Mouse (Mus musculus) megakaryocyte progenitor cell, adult 5-6 weeks (primary cell): ENCODE measurements around the gene Hist1h2bg. TPM values are rescaled to one million over a fixed set of nuclear protein-coding genes. Genes with fewer than 3 reads are reported as not detected.

Experiments
- ATAC-seq: replicated peaks from 2 replicates; pipeline ENCODE4 v1.8.0; 2016; ENCODE audit warnings: mild to moderate bottlenecking, moderate TSS enrichment, inconsistent platforms; ENCODE audit not compliant: poor library complexity
- total RNA-seq, 2 experiments: library from RNA; stranded (forward) in 1 of 2; stranded (reverse) in 1 of 2; fragments of 157-497, 149-512 nt in 1 of 2; fragments of 200-1000 nt in 1 of 2; gene quantifications; 2 replicates each; pipeline versions ENCODE4 v1.2.3 to v1.2.4; 2015 to 2017

Hist1h2bg gene
- total RNA-seq, 2 experiments from 2014 or later: 322 to 1,244 TPM

GRCm38 (mm10) chr13:23611638-23612037 is 40.4 kb downstream of the Hist1h2bg start:
- no peak for ATAC-seq

- ATAC-seq: no peak
These were observed 49.0 kb downstream of the Hist1h2bg start for GRCm38 (mm10) chr13:23620056-23620732.

GRCm38 (mm10) chr13:23620733-23621531 is 49.7 kb downstream of the Hist1h2bg start, which contains the start of gene Hist1h2be:
Gene Hist1h2be, minus strand, starts transcription at chr13:23621124.
- peak; percentile 56 for ATAC-seq

Other genes starting within 250 kb of the Hist1h2bg start
Only the 30 nearest of the 35 such genes appear.
- 7.1 and 7.4 TPM in 2 replicates for gene Abt1, start 147.5 kb upstream of the Hist1h2bg start, total RNA-seq (2015)
- gene Abt1, start 147.5 kb upstream of the Hist1h2bg start, total RNA-seq (2017): 9.5 and 11.0 TPM in 2 replicates
- not detected in 2 replicates for gene Btn1a1, start 105.5 kb upstream of the Hist1h2bg start, total RNA-seq (2015)
- gene Btn1a1, start 105.5 kb upstream of the Hist1h2bg start, total RNA-seq (2017): not detected in 2 replicates
- not detected in 2 replicates for gene Btn2a2, start 82.5 kb upstream of the Hist1h2bg start, total RNA-seq (2015)
- 0.17 TPM in 1 of 2 replicates, not detected in the other for gene Btn2a2, start 82.5 kb upstream of the Hist1h2bg start, total RNA-seq (2017)
- gene Hist1h4h, start 40.3 kb upstream of the Hist1h2bg start, total RNA-seq (2015): 57.4 and 61.0 TPM in 2 replicates
- 855 and 1,026 TPM in 2 replicates for gene Hist1h4h, start 40.3 kb upstream of the Hist1h2bg start, total RNA-seq (2017)
- 36.0 and 48.7 TPM in 2 replicates for gene Hist1h2af, start 37.5 kb upstream of the Hist1h2bg start, total RNA-seq (2015)
- 1,885 and 2,197 TPM in 2 replicates for gene Hist1h2af, start 37.5 kb upstream of the Hist1h2bg start, total RNA-seq (2017)
- gene Hist1h3g, start 36.0 kb upstream of the Hist1h2bg start, total RNA-seq (2015): 212 and 246 TPM in 2 replicates
- gene Hist1h3g, start 36.0 kb upstream of the Hist1h2bg start, total RNA-seq (2017): 210 and 363 TPM in 2 replicates
- 32.4 and 33.2 TPM in 2 replicates for gene Hist1h2bh, start 28.0 kb upstream of the Hist1h2bg start, total RNA-seq (2015)
- 120 and 144 TPM in 2 replicates for gene Hist1h2bh, start 28.0 kb upstream of the Hist1h2bg start, total RNA-seq (2017)
- 40.7 and 44.7 TPM in 2 replicates for gene Hist1h3f, start 27.3 kb upstream of the Hist1h2bg start, total RNA-seq (2015)
- gene Hist1h3f, start 27.3 kb upstream of the Hist1h2bg start, total RNA-seq (2017): 86.8 and 176 TPM in 2 replicates
- gene Hist1h4f, start 19.7 kb upstream of the Hist1h2bg start, total RNA-seq (2015): 61.3 and 71.9 TPM in 2 replicates
- 1,789 and 2,180 TPM in 2 replicates for gene Hist1h4f, start 19.7 kb upstream of the Hist1h2bg start, total RNA-seq (2017)
- 8.5 and 9.3 TPM in 2 replicates for gene Hist1h1d, start 18.1 kb upstream of the Hist1h2bg start, total RNA-seq (2015)
- gene Hist1h1d, start 18.1 kb upstream of the Hist1h2bg start, total RNA-seq (2017): 112 TPM in 2 replicates
- gene Hist1h3e, start 9.0 kb upstream of the Hist1h2bg start, total RNA-seq (2015): 98.5 and 110 TPM in 2 replicates
- 286 and 398 TPM in 2 replicates for gene Hist1h3e, start 9.0 kb upstream of the Hist1h2bg start, total RNA-seq (2017)
- gene Hist1h2ae, start 176 bp upstream of the Hist1h2bg start, total RNA-seq (2015): 5.3 and 9.4 TPM in 2 replicates
- gene Hist1h2ae, start 176 bp upstream of the Hist1h2bg start, total RNA-seq (2017): 249 and 287 TPM in 2 replicates
- 321 and 327 TPM in 2 replicates for gene Hist1h2bf, start 2.8 kb downstream of the Hist1h2bg start, total RNA-seq (2015)
- gene Hist1h2bf, start 2.8 kb downstream of the Hist1h2bg start, total RNA-seq (2017): 466 and 575 TPM in 2 replicates
- 1.9 and 3.4 TPM in 2 replicates for gene Hist1h2ad, start 3.0 kb downstream of the Hist1h2bg start, total RNA-seq (2015)
- gene Hist1h2ad, start 3.0 kb downstream of the Hist1h2bg start, total RNA-seq (2017): 229 and 1,060 TPM in 2 replicates
- 105 and 131 TPM in 2 replicates for gene Hist1h3d, start 4.4 kb downstream of the Hist1h2bg start, total RNA-seq (2015)
- gene Hist1h3d, start 4.4 kb downstream of the Hist1h2bg start, total RNA-seq (2017): 118 and 137 TPM in 2 replicates
- gene Hist1h4d, start 10.2 kb downstream of the Hist1h2bg start, total RNA-seq (2015): 492 and 526 TPM in 2 replicates
- 951 and 1,054 TPM in 2 replicates for gene Hist1h4d, start 10.2 kb downstream of the Hist1h2bg start, total RNA-seq (2017)
- gene Hist1h2be, start 49.7 kb downstream of the Hist1h2bg start, total RNA-seq (2015): 7.7 and 11.7 TPM in 2 replicates
- 85.8 and 90.5 TPM in 2 replicates for gene Hist1h2be, start 49.7 kb downstream of the Hist1h2bg start, total RNA-seq (2017)
- 297 TPM in 2 replicates for gene Hist1h1e, start 51.2 kb downstream of the Hist1h2bg start, total RNA-seq (2015)
- gene Hist1h1e, start 51.2 kb downstream of the Hist1h2bg start, total RNA-seq (2017): 260 and 272 TPM in 2 replicates
- gene Hist1h2ac, start 112.6 kb downstream of the Hist1h2bg start, total RNA-seq (2015): 17.1 and 19.7 TPM in 2 replicates
- 101 and 110 TPM in 2 replicates for gene Hist1h2ac, start 112.6 kb downstream of the Hist1h2bg start, total RNA-seq (2017)
- gene Hist1h2bc, start 112.8 kb downstream of the Hist1h2bg start, total RNA-seq (2015): 36.2 and 54.1 TPM in 2 replicates
- gene Hist1h2bc, start 112.8 kb downstream of the Hist1h2bg start, total RNA-seq (2017): 196 and 235 TPM in 2 replicates
- not detected in 2 replicates for gene Hist1h1t, start 124.4 kb downstream of the Hist1h2bg start, total RNA-seq (2015)
- 0.29 TPM in 1 of 2 replicates, not detected in the other for gene Hist1h1t, start 124.4 kb downstream of the Hist1h2bg start, total RNA-seq (2017)
- 45.1 and 51.9 TPM in 2 replicates for gene Hist1h4c, start 127.1 kb downstream of the Hist1h2bg start, total RNA-seq (2015)
- 238 and 311 TPM in 2 replicates for gene Hist1h4c, start 127.1 kb downstream of the Hist1h2bg start, total RNA-seq (2017)
- 15.9 and 16.6 TPM in 2 replicates for gene Hfe, start 139.5 kb downstream of the Hist1h2bg start, total RNA-seq (2015)
- 6.0 and 8.7 TPM in 2 replicates for gene Hfe, start 139.5 kb downstream of the Hist1h2bg start, total RNA-seq (2017)
- 103 and 110 TPM in 2 replicates for gene Hist1h1c, start 167.4 kb downstream of the Hist1h2bg start, total RNA-seq (2015)
- gene Hist1h1c, start 167.4 kb downstream of the Hist1h2bg start, total RNA-seq (2017): 686 and 791 TPM in 2 replicates
- 88.8 and 93.1 TPM in 2 replicates for gene Hist1h3c, start 174.2 kb downstream of the Hist1h2bg start, total RNA-seq (2015)
- 555 and 756 TPM in 2 replicates for gene Hist1h3c, start 174.2 kb downstream of the Hist1h2bg start, total RNA-seq (2017)
- 232 TPM in 2 replicates for gene Hist1h2bb, start 175.3 kb downstream of the Hist1h2bg start, total RNA-seq (2015)
- 3,020 and 3,268 TPM in 2 replicates for gene Hist1h2bb, start 175.3 kb downstream of the Hist1h2bg start, total RNA-seq (2017)
- gene Hist1h2ab, start 179.7 kb downstream of the Hist1h2bg start, total RNA-seq (2015): 28.1 and 45.4 TPM in 2 replicates
- 2,397 and 3,405 TPM in 2 replicates for gene Hist1h2ab, start 179.7 kb downstream of the Hist1h2bg start, total RNA-seq (2017)
- 332 and 371 TPM in 2 replicates for gene Hist1h3b, start 180.9 kb downstream of the Hist1h2bg start, total RNA-seq (2015)
- gene Hist1h3b, start 180.9 kb downstream of the Hist1h2bg start, total RNA-seq (2017): 579 and 647 TPM in 2 replicates
- 33.6 and 56.1 TPM in 2 replicates for gene Hist1h4b, start 185.6 kb downstream of the Hist1h2bg start, total RNA-seq (2015)
- gene Hist1h4b, start 185.6 kb downstream of the Hist1h2bg start, total RNA-seq (2017): 548 and 759 TPM in 2 replicates
- gene Hist1h4a, start 189.8 kb downstream of the Hist1h2bg start, total RNA-seq (2015): 39.5 and 40.4 TPM in 2 replicates
- gene Hist1h4a, start 189.8 kb downstream of the Hist1h2bg start, total RNA-seq (2017): 492 and 698 TPM in 2 replicates